Mouse (Mus musculus) heart, embryonic 14.5 days (tissue): ENCODE measurements around the gene Sh3d19. TPM values are rescaled to one million over a fixed set of nuclear protein-coding genes. Genes with fewer than 3 reads are reported as not detected.
A peak's percentile ranks its signal among the peaks of the same experiment; 100 is the strongest.

Experiments
- ATAC-seq: fragments of 200-750 bp; cut with Nextera tagmentation; 2 replicates; pipeline ENCODE4 v1.8.0; 2017; ENCODE audit warnings: low read depth, moderate TSS enrichment; ENCODE audit not compliant: insufficient number of reproducible peaks, insufficient read depth, low FRiP score
- H3K27ac ChIP-seq, 2 experiments: fragments of 200-500 bp in 1 of 2; fragments of 300-500 bp in 1 of 2; sonication (generic) in 1 of 2; replicated peaks in 1 of 2; 2 replicates each; pipeline ENCODE4 v1.5.1; 2012 to 2014; ENCODE audit warnings: low read depth in 2 of 2, low read length in 2 of 2, control low read depth in 1 of 2, mild to moderate bottlenecking in 1 of 2, mixed read lengths in 1 of 2; ENCODE audit not compliant: control insufficient read depth in 1 of 2, insufficient read depth in 1 of 2
- H3K27me3 ChIP-seq: fragments of 300-500 bp; sonication (generic); 2 replicates; pipeline ENCODE4 v1.6.1; 2014; ENCODE audit warnings: mild to moderate bottlenecking, low read length, control low read depth; ENCODE audit not compliant: control insufficient read depth, insufficient read depth
- H3K36me3 ChIP-seq: fragments of 300-500 bp; sonication (generic); 2 replicates; pipeline ENCODE4 v1.6.1; 2014; ENCODE audit warnings: mild to moderate bottlenecking, control low read depth, low read length, mixed read lengths; ENCODE audit not compliant: control insufficient read depth, insufficient read depth
- H3K4me1 ChIP-seq, 2 experiments: fragments of 200-500 bp in 1 of 2; fragments of 300-500 bp in 1 of 2; sonication (generic) in 1 of 2; 2 replicates each; pipeline ENCODE4 v1.6.1; 2012 to 2014; ENCODE audit warnings: low read length in 2 of 2, control low read depth in 1 of 2, mixed read lengths in 1 of 2; ENCODE audit not compliant: control insufficient read depth in 2 of 2, insufficient read depth in 2 of 2
- H3K4me2 ChIP-seq: fragments of 300-500 bp; sonication (generic); 2 replicates; pipeline ENCODE4 v1.6.1; 2014; ENCODE audit warnings: mild to moderate bottlenecking, low read length
- H3K4me3 ChIP-seq, 2 experiments: fragments of 200-500 bp in 1 of 2; fragments of 300-500 bp in 1 of 2; sonication (generic) in 1 of 2; 2 replicates each; pipeline ENCODE4 v1.5.1; 2012 to 2014; ENCODE audit warnings: low read length in 2 of 2, mild to moderate bottlenecking in 2 of 2, control low read depth in 1 of 2, low read depth in 1 of 2, moderate library complexity in 1 of 2; ENCODE audit not compliant: control insufficient read depth in 1 of 2, insufficient read depth in 1 of 2
- H3K9ac ChIP-seq: fragments of 300-500 bp; sonication (generic); 2 replicates; pipeline ENCODE4 v1.6.1; 2014; ENCODE audit warnings: mild to moderate bottlenecking, low read length
- H3K9me3 ChIP-seq: fragments of 300-500 bp; sonication (generic); 2 replicates; pipeline ENCODE4 v1.6.1; 2016; ENCODE audit warnings: low read length, control low read depth; ENCODE audit not compliant: control insufficient read depth
- WGBS: fragments of 180-500 bp; shearing (Covaris S2); extraction: QIAGEN DNeasy Blood & Tissue Kit; methylation state at CpG from one replicate; pipeline ENCODE4 v1.1.7; 2014; 5-methylcytosine and 5-hydroxymethylcytosine counted together
- polyA plus RNA-seq: library from polyadenylated mRNA; unstranded; fragments of >200 nt; fragmentation: Nextera tagmentation; extraction: Ambion mirVana; gene quantifications from 2 replicates; pipeline ENCODE4 v1.2.1, GENCODE M21; 2014

The Sh3d19 gene
- polyA plus RNA-seq, 1 experiment from 2014 or later = 17.6 TPM

DNA sequence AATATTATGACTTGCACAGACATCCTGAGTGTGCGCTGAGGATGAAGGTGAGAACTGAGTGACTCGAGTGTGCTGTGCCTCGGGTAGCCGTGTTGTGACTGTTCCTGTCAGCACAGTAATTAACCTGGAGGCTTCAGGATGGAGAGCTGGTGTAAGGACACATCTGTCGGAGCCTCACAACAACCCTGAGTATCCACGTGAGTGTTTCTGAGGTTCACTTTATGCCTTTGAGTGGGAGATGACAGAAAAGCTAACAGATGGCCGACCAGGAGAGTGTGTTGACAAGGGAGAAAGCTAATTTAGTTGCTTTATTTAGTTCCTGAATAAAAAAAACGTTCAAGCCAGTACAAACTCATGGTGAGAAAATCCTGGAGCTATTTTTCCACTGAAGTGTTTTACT lies 46.6 kb downstream of the Sh3d19 start:
- H3K9ac ChIP-seq = no peak overlapping the region
- WGBS = 20% methylated on average over 8 of the region's 8 CpGs
- H3K4me3 ChIP-seq = no peak overlapping the region
- peak; percentile 85 for ATAC-seq
- peaks cover 4 to 5% of the 10 kb centered on the region in 2 experiments; a peak in 1 of 4 replicates for H3K4me1 ChIP-seq
- H3K9me3 ChIP-seq = no peaks in the 10 kb centered on the region
- H3K27me3 ChIP-seq = peaks cover 41% of the 10 kb centered on the region
- no peaks in the 10 kb centered on the region for H3K36me3 ChIP-seq
- H3K27ac ChIP-seq = no peak overlapping the region
- no peak overlapping the region for H3K4me2 ChIP-seq

DNA sequence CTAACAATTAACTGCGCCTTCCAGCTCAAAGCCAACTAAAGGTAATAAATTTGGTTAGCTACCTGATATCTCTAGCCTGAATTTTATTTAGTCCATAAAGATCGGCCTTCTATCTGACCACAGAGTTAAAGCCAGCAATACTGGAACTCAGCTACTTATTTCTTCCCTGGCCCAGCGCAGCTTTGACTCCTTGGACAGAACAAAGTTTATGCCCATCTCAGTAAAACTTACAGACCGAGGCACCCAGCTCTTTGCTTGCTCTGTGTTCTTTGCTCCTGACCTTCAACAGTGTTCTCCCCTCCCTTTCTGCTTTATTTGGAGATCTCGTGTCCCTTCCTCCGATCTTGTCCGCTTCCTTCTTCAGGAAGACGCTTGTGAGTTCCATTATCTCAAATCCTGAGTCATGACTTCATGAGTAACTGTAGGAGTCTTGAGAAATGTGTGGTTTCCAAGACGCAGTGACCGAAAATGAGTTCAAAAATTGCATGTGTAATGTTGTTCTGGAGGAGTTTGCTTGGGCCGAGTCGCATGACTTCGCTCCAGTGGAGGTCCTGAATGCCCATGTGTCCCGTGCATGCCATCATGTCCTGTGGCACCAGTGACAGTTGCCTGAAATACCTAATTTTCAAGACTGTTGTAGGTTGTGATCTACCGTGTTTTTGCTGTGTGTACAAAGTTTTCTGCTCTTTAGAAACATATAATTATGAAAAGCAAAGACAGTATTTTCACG lies 50.2 kb downstream of the Sh3d19 start:
- Histone ChIP-seq H3K27me3 (peaks cover 28% of the 10 kb centered on the region), H3K9me3 (peaks cover 3% of the 10 kb centered on the region; the same call in 1 of the 2 replicates), H3K4me1 (peaks cover 0 to 3% of the 10 kb centered on the region in 2 experiments; a peak in 1 of 4 replicates), H3K27ac (no peak overlapping the region), H3K36me3 (no peaks in the 10 kb centered on the region), H3K4me2 (no peak overlapping the region), H3K4me3 (no peak overlapping the region), H3K9ac (no peak overlapping the region)
- 77% methylated on average over 16 of the region's 16 CpGs for WGBS
- no peak for ATAC-seq

GRCm38 (mm10) chr3:86021651-86022050 lies 50.7 kb downstream of the Sh3d19 start:
- no peak overlapping the region for H3K27ac ChIP-seq
- no peak overlapping the region for H3K4me2 ChIP-seq
- peaks cover 3% of the 10 kb centered on the region; the same call in 1 of the 2 replicates for H3K9me3 ChIP-seq
- H3K9ac ChIP-seq = no peak overlapping the region
- no peak for ATAC-seq
- 89% methylated on average over 4 of the region's 4 CpGs for WGBS
- H3K36me3 ChIP-seq = no peaks in the 10 kb centered on the region
- peaks cover 23% of the 10 kb centered on the region for H3K27me3 ChIP-seq
- H3K4me1 ChIP-seq = peaks cover 0 to 3% of the 10 kb centered on the region in 2 experiments; a peak in 1 of 4 replicates
- no peak overlapping the region for H3K4me3 ChIP-seq

GRCm38 (mm10) chr3:86024065-86024795 lies 53.3 kb downstream of the Sh3d19 start:
- Histone ChIP-seq H3K9ac (no peak overlapping the region), H3K4me1 (no peaks in the 10 kb centered on the region; a peak in 1 of 4 replicates), H3K4me2 (no peak overlapping the region), H3K27ac (no peak overlapping the region), H3K36me3 (no peaks in the 10 kb centered on the region), H3K4me3 (no peak overlapping the region), H3K9me3 (peaks cover 3% of the 10 kb centered on the region; the same call in 1 of the 2 replicates), H3K27me3 (peaks cover 16% of the 10 kb centered on the region)
- no peak for ATAC-seq
- 93% methylated on average over 12 of the region's 12 CpGs for WGBS

DNA sequence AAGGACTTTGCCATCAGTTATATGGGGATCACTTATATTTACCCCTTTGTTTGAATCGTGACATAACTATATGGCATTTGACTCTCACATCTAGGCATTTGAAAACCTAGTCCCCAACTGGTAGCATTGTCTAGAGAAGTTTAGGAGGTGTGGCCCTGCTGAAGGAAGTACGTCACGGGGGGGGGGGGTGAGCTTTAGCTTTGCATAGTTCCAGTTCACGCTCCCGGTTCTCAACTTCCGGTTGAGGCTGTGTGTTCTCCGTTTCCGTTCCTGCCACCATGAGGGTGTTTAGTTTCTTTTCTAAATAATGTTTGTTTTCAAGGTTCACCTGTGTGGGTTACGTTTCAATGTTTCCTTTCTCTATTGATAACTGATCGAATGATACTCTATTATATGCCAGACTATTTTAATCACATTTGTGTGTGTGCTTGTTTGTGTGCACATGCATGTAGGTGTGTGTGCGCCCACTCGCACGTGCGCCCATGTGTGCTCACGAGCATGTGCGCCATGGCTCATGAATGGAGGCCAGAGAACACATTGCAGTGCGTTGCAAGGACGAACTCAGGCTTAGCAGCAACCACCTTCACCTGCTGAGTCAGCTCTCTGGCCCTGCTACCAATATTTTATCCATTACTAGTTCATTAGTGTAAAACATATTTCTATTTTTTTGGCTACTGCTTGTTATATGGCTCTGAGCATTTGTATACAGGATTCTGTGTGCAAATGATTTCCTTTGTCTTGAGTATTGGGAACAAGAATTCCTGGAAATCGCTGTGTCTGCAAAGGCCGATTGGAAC lies 54.6 kb downstream of the Sh3d19 start:
- no peak overlapping the region for H3K9ac ChIP-seq
- H3K27ac ChIP-seq = no peak overlapping the region
- no peak overlapping the region for H3K4me3 ChIP-seq
- WGBS = 91% methylated on average over 20 of the region's 20 CpGs
- H3K27me3 ChIP-seq = 0 out of 2 replicates have a peak, but pooled peaks cover 8% of the 10 kb centered on the region
- H3K36me3 ChIP-seq = no peaks in the 10 kb centered on the region
- ATAC-seq = no peak
- no peaks in the 10 kb centered on the region; a peak in 1 of 4 replicates for H3K4me1 ChIP-seq
- no peak overlapping the region for H3K4me2 ChIP-seq
- H3K9me3 ChIP-seq = peaks cover 3% of the 10 kb centered on the region; the same call in 1 of the 2 replicates

DNA sequence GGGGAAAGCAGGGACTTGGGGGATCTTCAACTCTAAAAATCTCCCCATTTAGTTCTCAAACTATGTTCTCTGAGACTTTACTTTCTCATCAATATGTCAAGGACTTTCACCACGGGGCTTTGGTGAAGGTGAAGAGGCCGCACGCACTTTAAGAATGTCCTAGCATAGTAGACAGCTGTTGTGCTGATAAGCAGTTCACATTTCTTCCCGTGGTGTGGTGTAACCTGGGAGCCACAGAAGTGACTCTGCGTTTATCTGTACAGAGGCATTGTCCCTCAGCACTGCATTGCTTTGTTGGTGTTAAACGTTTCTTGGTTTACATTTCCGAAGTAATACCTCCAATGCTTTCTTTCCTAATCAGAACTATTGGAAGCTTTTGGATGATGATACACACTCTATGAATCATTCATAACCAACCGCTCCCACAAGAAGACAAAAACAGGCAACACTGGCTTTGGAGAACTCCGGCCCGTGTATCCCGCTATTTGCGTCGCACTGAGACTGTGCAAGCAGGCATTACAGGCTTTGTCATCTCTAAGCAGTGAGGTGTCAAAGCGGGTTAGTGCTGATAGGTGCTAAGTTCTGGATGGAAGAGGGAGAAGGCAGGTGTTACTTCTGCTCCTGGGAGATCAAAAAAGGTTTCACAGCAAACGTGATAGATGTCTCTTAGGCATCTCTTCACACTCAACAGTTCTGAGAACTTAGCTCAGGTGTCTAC lies 57.9 kb downstream of the Sh3d19 start:
- Histone ChIP-seq H3K4me3 (no peak overlapping the region), H3K9ac (no peak overlapping the region), H3K36me3 (no peaks in the 10 kb centered on the region), H3K4me1 (peaks cover 5 to 6% of the 10 kb centered on the region in 2 experiments), H3K4me2 (no peak overlapping the region), H3K27ac (no peak overlapping the region), H3K9me3 (peaks cover 3% of the 10 kb centered on the region; the same call in 1 of the 2 replicates), H3K27me3 (no peaks in the 10 kb centered on the region)
- 43% methylated on average over 15 of the region's 15 CpGs for WGBS
- no peak for ATAC-seq

- H3K9ac ChIP-seq = no peak overlapping the region
- H3K36me3 ChIP-seq = no peaks in the 10 kb centered on the region
- no peak overlapping the region for H3K27ac ChIP-seq
- WGBS = 42% methylated on average over 4 of the region's 4 CpGs
- no peaks in the 10 kb centered on the region for H3K9me3 ChIP-seq
- no peak overlapping the region for H3K4me2 ChIP-seq
- H3K4me1 ChIP-seq = peaks cover 7 to 9% of the 10 kb centered on the region in 2 experiments
- H3K27me3 ChIP-seq = no peaks in the 10 kb centered on the region
- ATAC-seq = no peak; the same call in 1 of the 2 replicates
- H3K4me3 ChIP-seq = no peak overlapping the region
Observed at GRCm38 (mm10) chr3:86030566-86030965, 59.7 kb downstream of the Sh3d19 start.
